Mouse (Mus musculus): ENCODE results near the gene Tldc2.

DNA sequence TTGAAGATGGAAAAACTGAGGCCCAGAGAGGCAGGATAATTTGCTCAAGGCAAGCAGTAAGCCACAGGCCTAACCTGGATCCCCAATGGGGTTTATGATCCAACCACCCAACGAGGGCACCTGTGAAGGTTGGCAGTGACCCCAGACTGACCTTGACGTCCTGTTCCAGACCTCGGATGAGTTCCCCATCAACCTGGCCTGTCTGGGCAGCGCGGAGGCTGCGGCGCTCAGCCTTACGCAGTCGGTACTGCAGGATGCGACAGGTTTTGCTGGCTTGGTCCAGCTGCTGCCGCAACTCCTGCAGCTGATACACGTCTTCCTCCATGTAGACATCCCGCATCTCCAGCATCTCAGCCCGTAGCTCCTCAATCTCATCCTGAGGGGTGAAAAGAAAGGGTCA is 26.8 kb upstream of the Tldc2 start:
- TF ChIP-seq CTCF (IDR thresholded peaks at IDR 0.05; ENCODE audit: borderline replicate concordance, insufficient read depth, low read depth, low read length) (no peak), POLR2A (IDR thresholded peaks at IDR 0.05; ENCODE audit: borderline replicate concordance, insufficient read depth, low read length) (no peak)
